Mouse (Mus musculus) bone marrow, adult 2 months (tissue): ENCODE results near the gene Prf1.

Experiments
- CTCF ChIP-seq: fragments of 200-500 bp; IDR thresholded peaks from 2 replicates; pipeline ENCODE4 v1.5.1; 2011; ENCODE audit warnings: low read length, control low read depth; ENCODE audit not compliant: control insufficient read depth, insufficient read depth
- POLR2A ChIP-seq: fragments of 200-500 bp; IDR thresholded peaks from 2 replicates; pipeline ENCODE4 v1.6.1; 2011; ENCODE audit warnings: low read depth, mild to moderate bottlenecking, control low read depth, low read length, borderline replicate concordance; ENCODE audit not compliant: control insufficient read depth

DNA sequence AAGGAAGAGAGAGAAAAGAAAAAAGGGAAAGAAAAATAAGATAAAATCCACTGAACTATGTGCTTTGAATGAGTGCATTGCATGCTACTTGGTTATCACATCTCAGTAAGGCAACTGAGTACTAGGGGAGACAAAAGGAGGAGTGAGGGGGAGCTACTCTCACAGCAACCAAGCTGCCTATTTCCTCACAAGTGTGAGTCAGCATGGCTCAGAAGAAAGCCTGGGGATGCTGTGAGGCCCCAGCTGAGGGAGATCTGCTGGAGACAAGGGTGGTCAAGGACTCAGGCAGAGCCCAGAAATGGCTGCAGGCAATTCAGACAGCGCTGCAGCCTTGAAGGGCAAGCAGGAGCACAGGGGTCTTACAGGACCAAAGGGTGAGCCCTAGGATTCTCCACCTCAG is 39.5 kb upstream of the Prf1 start:
- TF ChIP-seq POLR2A (no peak), CTCF (no peak)
